Mouse (Mus musculus) hindbrain, embryonic 13.5 days (tissue): ENCODE measurements around the gene C1ql4. TPM values are rescaled to one million over a fixed set of nuclear protein-coding genes. Genes with fewer than 3 reads are reported as not detected.

Experiments used
- ATAC-seq: fragments of 200-750 bp; cut with Nextera tagmentation; 2 replicates; pipeline ENCODE4 v1.8.0; 2017; ENCODE audit warnings: moderate TSS enrichment; ENCODE audit not compliant: low FRiP score
- H3K27ac ChIP-seq: fragments of 300-500 bp; sonication (generic); 2 replicates; pipeline ENCODE4 v1.5.1; 2015; ENCODE audit warnings: inconsistent platforms, mild to moderate bottlenecking, moderate library complexity
- H3K27me3 ChIP-seq: fragments of 300-500 bp; sonication (generic); 2 replicates; pipeline ENCODE4 v1.6.1; 2015; ENCODE audit warnings: mild to moderate bottlenecking, inconsistent platforms
- H3K36me3 ChIP-seq: fragments of 300-500 bp; sonication (generic); 2 replicates; pipeline ENCODE4 v1.6.1; 2015; ENCODE audit warnings: mild to moderate bottlenecking, inconsistent platforms
- H3K4me1 ChIP-seq: fragments of 300-500 bp; sonication (generic); replicated peaks from 2 replicates; pipeline ENCODE4 v1.6.1; 2015; ENCODE audit warnings: inconsistent platforms
- H3K4me2 ChIP-seq: fragments of 300-500 bp; sonication (generic); 2 replicates; pipeline ENCODE4 v1.6.1; 2015; ENCODE audit warnings: inconsistent platforms, mild to moderate bottlenecking, moderate library complexity
- H3K4me3 ChIP-seq: fragments of 300-500 bp; sonication (generic); 2 replicates; pipeline ENCODE4 v1.5.1; 2015; ENCODE audit warnings: mild to moderate bottlenecking, inconsistent platforms
- H3K9ac ChIP-seq: fragments of 300-500 bp; sonication (generic); 2 replicates; pipeline ENCODE4 v1.6.1; 2015; ENCODE audit warnings: mild to moderate bottlenecking, inconsistent platforms
- H3K9me3 ChIP-seq: fragments of 300-500 bp; sonication (generic); 2 replicates; pipeline ENCODE4 v1.6.1; 2016; ENCODE audit warnings: inconsistent platforms
- WGBS: fragments of 180-500 bp; shearing (Covaris S2); methylation state at CpG from one replicate; pipeline ENCODE4 v1.1.7; 2015; 5-methylcytosine and 5-hydroxymethylcytosine counted together
- microRNA-seq: library from miRNA; unstranded; fragments of <30 nt; microRNA quantifications from one replicate; pipeline ENCODE4, GENCODE M21; 2016
- polyA plus RNA-seq: library from polyadenylated mRNA; unstranded; fragments of >200 nt; fragmentation: Nextera tagmentation; extraction: Ambion mirVana; gene quantifications from 2 replicates; pipeline ENCODE4 v1.2.1, GENCODE M21; 2015

The C1ql4 gene
- polyA plus RNA-seq, 1 experiment from 2014 or later: 5.6 TPM

DNA sequence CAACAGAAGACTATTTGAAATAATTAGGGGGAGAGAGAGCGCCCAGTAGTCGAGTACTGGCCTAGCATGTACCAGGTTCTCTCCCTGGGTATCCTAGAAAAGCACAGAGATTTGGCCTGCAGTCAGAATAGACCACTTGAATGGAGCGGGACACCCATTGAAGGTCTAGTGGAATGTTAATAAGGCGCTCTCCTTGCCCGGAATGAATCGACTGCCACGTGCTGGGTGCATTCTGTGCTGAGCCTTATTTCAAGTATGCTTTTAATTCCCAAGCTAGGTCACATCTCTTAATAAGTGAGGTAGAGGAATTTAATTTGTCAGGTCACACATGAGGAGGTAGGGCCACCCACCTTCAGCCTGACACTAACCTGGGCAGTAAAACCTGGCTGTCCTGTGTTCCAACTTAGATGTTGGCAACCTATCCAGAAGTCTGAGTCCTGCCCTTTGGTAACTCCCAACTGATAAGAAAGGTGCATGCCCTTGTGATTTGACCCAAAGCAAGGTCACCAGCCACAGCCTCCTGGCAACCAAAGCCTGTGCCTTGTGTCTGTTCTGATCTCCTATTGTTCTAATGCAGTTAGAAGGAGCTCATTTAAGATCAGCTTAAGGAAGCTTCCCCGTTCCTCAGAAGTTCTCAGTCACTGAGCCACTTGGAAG is 51.2 kb downstream of the C1ql4 start:
- ATAC-seq: no peak
- 91% methylated on average over 8 of the region's 8 CpGs for WGBS
- no peak overlapping the region for H3K27ac ChIP-seq
- H3K9ac ChIP-seq: no peak overlapping the region
- no peaks in the 10 kb centered on the region for H3K36me3 ChIP-seq
- peaks cover 13% of the 10 kb centered on the region; the same call in 1 of the 2 replicates for H3K4me1 ChIP-seq
- H3K4me3 ChIP-seq: no peak overlapping the region
- no peaks in the 10 kb centered on the region for H3K9me3 ChIP-seq
- no peak overlapping the region for H3K4me2 ChIP-seq
- H3K27me3 ChIP-seq: 0 out of 2 replicates have a peak, but pooled peaks cover 2% of the 10 kb centered on the region

DNA sequence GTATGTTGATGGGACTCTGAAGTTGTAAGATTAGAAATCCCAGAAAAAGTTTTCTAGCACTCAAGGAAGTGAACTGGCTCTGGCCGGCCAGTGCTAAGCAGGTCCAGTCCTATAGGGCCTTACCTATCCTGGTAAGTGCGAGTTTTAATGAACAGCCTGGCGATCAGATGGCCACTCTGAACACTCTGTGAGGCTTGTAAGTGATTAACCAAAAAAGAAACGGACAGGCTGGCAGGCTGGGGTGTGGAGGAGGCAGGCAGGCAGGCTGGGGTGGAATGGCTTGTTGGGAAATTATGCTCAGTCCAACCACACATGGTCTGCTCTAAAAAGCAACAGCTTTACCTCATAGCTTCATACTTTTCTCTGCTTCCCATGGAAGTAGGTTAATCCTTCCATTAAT is 52.2 kb downstream of the C1ql4 start:
- Histone ChIP-seq H3K27ac (no peak overlapping the region), H3K9ac (no peak overlapping the region), H3K36me3 (no peaks in the 10 kb centered on the region), H3K9me3 (no peaks in the 10 kb centered on the region), H3K4me3 (no peak overlapping the region), H3K27me3 (peaks cover 9% of the 10 kb centered on the region), H3K4me1 (peaks cover 13% of the 10 kb centered on the region), H3K4me2 (no peak overlapping the region)
- ATAC-seq: no peak
- WGBS: 85% methylated on average over 4 of the region's 4 CpGs

Small RNA genes lying within 50 kb of the gene (microRNA-seq; reads per million reads assigned to microRNA genes)
- not detected for gene Mir6960

Other genes with a start within 250 kb of the C1ql4 start
- gene Kmt2d, start 216.6 kb downstream of the C1ql4 start, polyA plus RNA-seq: 11.6 and 12.1 TPM in 2 replicates
- gene Rhebl1, start 193.3 kb downstream of the C1ql4 start, polyA plus RNA-seq: 29.7 and 34.7 TPM in 2 replicates
- gene Dhh, start 189.3 kb downstream of the C1ql4 start, polyA plus RNA-seq: 1.7 and 2.2 TPM in 2 replicates
- gene Lmbr1l, start 169.6 kb downstream of the C1ql4 start, polyA plus RNA-seq: 37.7 and 38.3 TPM in 2 replicates
- gene Tuba1b, start 153.3 kb downstream of the C1ql4 start, polyA plus RNA-seq: 1,016 and 1,054 TPM in 2 replicates
- not detected in 2 replicates for gene Gm49450, start 134.3 kb downstream of the C1ql4 start, polyA plus RNA-seq
- gene Tuba1a, start 134.1 kb downstream of the C1ql4 start, polyA plus RNA-seq: 15,152 and 15,804 TPM in 2 replicates
- gene Tuba1c, start 57.9 kb downstream of the C1ql4 start, polyA plus RNA-seq: 28.1 and 28.2 TPM in 2 replicates
- 62.4 and 78.7 TPM in 2 replicates for gene Prph, start 32.6 kb downstream of the C1ql4 start, polyA plus RNA-seq
- 8.4 and 10.0 TPM in 2 replicates for gene Troap, start 13.2 kb downstream of the C1ql4 start, polyA plus RNA-seq
- 1.3 and 1.6 TPM in 2 replicates for gene Dnajc22, start 5.4 kb upstream of the C1ql4 start, polyA plus RNA-seq
- gene Spats2, start 38.1 kb upstream of the C1ql4 start, polyA plus RNA-seq: 42.1 and 45.0 TPM in 2 replicates
- 0.52 and 0.91 TPM in 2 replicates for gene Kcnh3, start 137.0 kb upstream of the C1ql4 start, polyA plus RNA-seq
- gene Mcrs1, start 164.1 kb upstream of the C1ql4 start, polyA plus RNA-seq: 195 and 208 TPM in 2 replicates
- gene Prpf40b, start 207.3 kb upstream of the C1ql4 start, polyA plus RNA-seq: 116 and 124 TPM in 2 replicates
- 0.47 and 0.69 TPM in 2 replicates for gene Fam186b, start 208.1 kb upstream of the C1ql4 start, polyA plus RNA-seq